Mouse (Mus musculus): ENCODE results near the gene Gsdma2. TPM values are rescaled to one million over a fixed set of nuclear protein-coding genes. Genes with fewer than 3 reads are reported as not detected.

The Gsdma2 gene
- polyA plus RNA-seq, 1 experiment from 2014 or later = not detected

DNA sequence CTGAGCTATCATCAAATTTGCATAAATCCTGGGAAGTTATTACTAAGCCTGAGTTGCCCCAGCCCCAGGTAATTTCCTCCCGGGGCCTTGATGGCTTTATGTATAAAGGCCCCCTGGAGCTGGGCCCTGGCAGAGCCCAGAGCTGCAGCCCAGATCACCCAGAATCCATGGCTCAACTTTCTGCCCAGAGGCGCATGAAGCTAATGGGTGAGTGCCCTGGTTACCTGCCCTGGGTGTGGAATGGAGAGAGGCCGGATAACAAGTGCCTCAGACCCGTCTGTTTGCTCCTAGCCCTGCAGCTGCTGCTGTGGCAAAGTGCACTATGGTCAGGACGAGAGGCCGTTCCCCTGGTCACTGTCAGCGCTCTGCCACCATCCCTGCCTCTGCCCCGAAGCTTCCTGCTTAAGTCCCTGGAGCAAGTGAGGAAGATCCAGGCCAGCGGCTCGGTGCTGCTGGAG, 54.7 kb downstream of the Gsdma2 start, which contains the start of gene Csf3:
Csf3 (plus strand) TSS at position 51 of the 458 bp plus-strand sequence.
- WGBS = 41% methylated on average over 10 of the region's 10 CpGs
- H3K9ac ChIP-seq (ENCODE audit: low read depth, low read length) = no peak within 1 kb of the TSS
- peaks cover 18% of the 10 kb centered on the region for H3K36me3 ChIP-seq (ENCODE audit: control insufficient read depth, insufficient read depth, low read length)
- no peaks in the 10 kb centered on the region for H3K27me3 ChIP-seq (replicated peaks; ENCODE audit: control insufficient read depth, insufficient read depth, low read length)
- ATAC-seq = no peak
- no peak within 1 kb of the TSS for H3K27ac ChIP-seq (ENCODE audit: low read depth, low read length)
- no peaks in the 10 kb centered on the region for H3K4me1 ChIP-seq (ENCODE audit: control insufficient read depth, insufficient read depth, low read depth, low read length)
- no peaks in the 10 kb centered on the region for H3K9me3 ChIP-seq (ENCODE audit: control insufficient read depth, low read length)
- no peak within 1 kb of the TSS for H3K4me3 ChIP-seq (ENCODE audit: low read length)
- no peak within 1 kb of the TSS for H3K4me2 ChIP-seq (ENCODE audit: low read length)

DNA sequence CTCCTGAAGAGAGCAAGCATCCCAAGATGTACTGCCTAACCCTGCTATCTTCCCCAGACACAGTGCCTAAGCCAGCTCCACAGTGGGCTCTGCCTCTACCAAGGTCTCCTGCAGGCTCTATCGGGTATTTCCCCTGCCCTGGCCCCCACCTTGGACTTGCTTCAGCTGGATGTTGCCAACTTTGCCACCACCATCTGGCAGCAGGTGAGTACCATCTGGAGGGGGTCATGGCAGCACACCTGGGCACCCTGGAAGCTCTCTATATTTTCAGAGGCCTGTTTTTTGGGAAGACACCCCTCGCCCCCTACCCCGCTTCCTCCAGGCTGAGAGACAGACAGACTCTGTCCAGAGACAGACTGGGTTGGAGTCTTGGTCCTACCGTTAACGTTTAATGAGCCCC, 55.8 kb downstream of the Gsdma2 start:
- H3K4me2 ChIP-seq (ENCODE audit: low read length) = no peak overlapping the region
- H3K9me3 ChIP-seq (ENCODE audit: control insufficient read depth, low read length) = no peaks in the 10 kb centered on the region
- no peak overlapping the region for H3K27ac ChIP-seq (ENCODE audit: low read depth, low read length)
- 68% methylated on average over 5 of the region's 5 CpGs for WGBS
- H3K27me3 ChIP-seq (replicated peaks; ENCODE audit: control insufficient read depth, insufficient read depth, low read length) = no peaks in the 10 kb centered on the region
- H3K4me1 ChIP-seq (ENCODE audit: control insufficient read depth, insufficient read depth, low read depth, low read length) = no peaks in the 10 kb centered on the region
- ATAC-seq = no peak
- peaks cover 28% of the 10 kb centered on the region for H3K36me3 ChIP-seq (ENCODE audit: control insufficient read depth, insufficient read depth, low read length)
- no peak overlapping the region for H3K9ac ChIP-seq (ENCODE audit: low read depth, low read length)
- no peak overlapping the region for H3K4me3 ChIP-seq (ENCODE audit: low read length)

DNA sequence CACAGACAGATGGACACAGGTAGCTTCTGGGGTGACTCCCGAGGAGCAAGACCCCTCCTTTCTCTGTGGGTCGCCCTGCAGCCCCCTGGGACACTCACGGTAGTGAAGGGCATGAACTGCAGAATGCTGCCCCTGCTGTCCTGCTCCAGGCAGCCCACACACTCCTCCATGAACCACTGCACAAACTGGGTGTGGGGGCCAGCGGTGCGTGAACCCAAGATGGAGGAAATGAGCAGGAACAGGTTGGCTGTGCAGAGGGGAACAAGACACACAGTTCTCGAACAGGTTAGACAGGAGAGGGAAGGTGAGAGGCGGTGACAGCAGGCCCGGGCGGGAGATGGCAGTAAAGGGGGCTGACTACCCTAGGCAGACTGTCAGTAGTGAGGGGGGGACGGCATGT, 58.5 kb downstream of the Gsdma2 start:
- Histone ChIP-seq H3K27ac (ENCODE audit: low read depth, low read length) (no peak overlapping the region), H3K4me1 (ENCODE audit: control insufficient read depth, insufficient read depth, low read depth, low read length) (peaks cover 5% of the 10 kb centered on the region), H3K9ac (ENCODE audit: low read depth, low read length) (no peak overlapping the region), H3K4me3 (ENCODE audit: low read length) (no peak overlapping the region), H3K4me2 (ENCODE audit: low read length) (no peak overlapping the region), H3K9me3 (ENCODE audit: control insufficient read depth, low read length) (no peaks in the 10 kb centered on the region), H3K27me3 (replicated peaks; ENCODE audit: control insufficient read depth, insufficient read depth, low read length) (no peaks in the 10 kb centered on the region), H3K36me3 (ENCODE audit: control insufficient read depth, insufficient read depth, low read length) (peaks cover 43% of the 10 kb centered on the region)
- no peak for ATAC-seq
- WGBS = 91% methylated on average over 10 of the region's 10 CpGs

Other genes starting within 250 kb of the Gsdma2 start
- gene Pgap3, start 246.3 kb upstream of the Gsdma2 start, polyA plus RNA-seq (2015; fragmentation: Nextera tagmentation; extraction: Ambion mirVana) = 8.2 and 9.3 TPM in 2 replicates
- gene Erbb2, start 234.3 kb upstream of the Gsdma2 start, polyA plus RNA-seq (2015; fragmentation: Nextera tagmentation; extraction: Ambion mirVana) = 6.6 and 10.0 TPM in 2 replicates
- gene Mien1, start 207.8 kb upstream of the Gsdma2 start, polyA plus RNA-seq (2015; fragmentation: Nextera tagmentation; extraction: Ambion mirVana) = 250 and 276 TPM in 2 replicates
- 1.3 and 2.5 TPM in 2 replicates for gene Grb7, start 200.4 kb upstream of the Gsdma2 start, polyA plus RNA-seq (2015; fragmentation: Nextera tagmentation; extraction: Ambion mirVana)
- gene Ikzf3, start 100.7 kb upstream of the Gsdma2 start, polyA plus RNA-seq (2015; fragmentation: Nextera tagmentation; extraction: Ambion mirVana) = 0.35 and 0.45 TPM in 2 replicates
- gene Zpbp2, start 95.7 kb upstream of the Gsdma2 start, polyA plus RNA-seq (2015; fragmentation: Nextera tagmentation; extraction: Ambion mirVana) = 0.11 and 0.15 TPM in 2 replicates
- 117 and 124 TPM in 2 replicates for gene Ormdl3, start 59.4 kb upstream of the Gsdma2 start, polyA plus RNA-seq (2015; fragmentation: Nextera tagmentation; extraction: Ambion mirVana)
- gene Lrrc3c, start 48.5 kb upstream of the Gsdma2 start, polyA plus RNA-seq (2015; fragmentation: Nextera tagmentation; extraction: Ambion mirVana) = not detected in 2 replicates
- gene Gm12355, start 21.1 kb upstream of the Gsdma2 start, polyA plus RNA-seq (2015; fragmentation: Nextera tagmentation; extraction: Ambion mirVana) = 0.41 and 1.3 TPM in 2 replicates
- gene Gsdma3, start 20.4 kb upstream of the Gsdma2 start, polyA plus RNA-seq (2015; fragmentation: Nextera tagmentation; extraction: Ambion mirVana) = not detected in 2 replicates
- 0.08 TPM in 1 of 2 replicates, not detected in the other for gene Gsdma, start 17.6 kb downstream of the Gsdma2 start, polyA plus RNA-seq (2015; fragmentation: Nextera tagmentation; extraction: Ambion mirVana)
- gene Psmd3, start 35.8 kb downstream of the Gsdma2 start, polyA plus RNA-seq (2015; fragmentation: Nextera tagmentation; extraction: Ambion mirVana) = 186 and 189 TPM in 2 replicates
- not detected in 2 replicates for gene Csf3, start 54.5 kb downstream of the Gsdma2 start, polyA plus RNA-seq (2015; fragmentation: Nextera tagmentation; extraction: Ambion mirVana)
- gene Med24, start 82.7 kb downstream of the Gsdma2 start, polyA plus RNA-seq (2015; fragmentation: Nextera tagmentation; extraction: Ambion mirVana) = 62.5 and 71.1 TPM in 2 replicates
- 127 and 144 TPM in 2 replicates for gene Thra, start 93.9 kb downstream of the Gsdma2 start, polyA plus RNA-seq (2015; fragmentation: Nextera tagmentation; extraction: Ambion mirVana)
- gene Nr1d1, start 128.6 kb downstream of the Gsdma2 start, polyA plus RNA-seq (2015; fragmentation: Nextera tagmentation; extraction: Ambion mirVana) = 4.9 and 5.6 TPM in 2 replicates
- gene Msl1, start 148.8 kb downstream of the Gsdma2 start, polyA plus RNA-seq (2015; fragmentation: Nextera tagmentation; extraction: Ambion mirVana) = 28.2 and 28.6 TPM in 2 replicates
- 41.7 and 49.2 TPM in 2 replicates for gene Casc3, start 158.1 kb downstream of the Gsdma2 start, polyA plus RNA-seq (2015; fragmentation: Nextera tagmentation; extraction: Ambion mirVana)
- 11.6 and 13.0 TPM in 2 replicates for gene Rapgefl1, start 190.0 kb downstream of the Gsdma2 start, polyA plus RNA-seq (2015; fragmentation: Nextera tagmentation; extraction: Ambion mirVana)
- gene Wipf2, start 216.9 kb downstream of the Gsdma2 start, polyA plus RNA-seq (2015; fragmentation: Nextera tagmentation; extraction: Ambion mirVana) = 4.1 and 4.2 TPM in 2 replicates